Mouse (Mus musculus): ENCODE data around the gene Tshr. TPM values are rescaled to one million over a fixed set of nuclear protein-coding genes. Genes with fewer than 3 reads are reported as not detected.
A peak's percentile ranks its signal among the peaks of the same experiment; 100 is the strongest.
"Not testable (repeated sequence)": the region's sequence is repeated elsewhere in the genome, so short reads cannot be mapped to it uniquely, and the experiment has no call there.

Tshr gene
- not detected in 2 replicates for polyA plus RNA-seq (2015; fragmentation: Nextera tagmentation; extraction: Ambion mirVana)

DNA sequence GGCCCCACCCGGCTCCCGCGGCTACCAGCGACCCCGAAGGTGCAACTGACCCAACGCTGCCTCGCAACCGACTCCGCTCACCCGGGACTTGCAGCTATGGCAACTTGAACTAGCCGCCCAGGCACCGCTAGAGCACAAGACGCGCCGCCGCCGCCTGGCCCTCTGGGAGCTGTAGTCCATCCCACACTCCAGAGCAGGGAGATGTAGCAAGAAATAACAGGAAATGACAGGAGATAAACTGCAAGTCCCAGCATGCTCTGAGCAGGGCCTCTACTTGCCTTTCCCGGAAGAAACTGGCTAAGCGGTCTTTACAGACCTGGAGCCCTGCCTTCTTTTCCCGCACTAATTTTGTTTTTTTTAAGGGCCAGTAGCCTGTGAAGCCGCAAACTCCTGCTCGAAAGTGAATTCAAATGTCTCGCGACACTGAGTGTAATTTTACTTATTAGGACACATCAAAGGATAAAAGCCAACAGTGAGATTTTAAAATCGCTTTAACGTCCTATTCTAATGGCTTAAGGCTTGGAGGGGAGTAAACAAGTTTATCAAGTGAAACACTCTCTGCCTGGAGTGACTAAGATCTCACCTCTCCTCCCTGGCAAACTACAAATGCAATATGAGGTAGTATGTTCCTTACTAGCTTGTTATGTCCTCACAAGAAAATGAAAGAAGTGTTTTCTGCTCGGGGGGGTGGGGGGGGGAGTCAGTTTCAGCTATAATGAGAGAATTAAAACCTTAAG, at the start of gene Tshr, which contains the start of gene Cep128:
TSS of gene Tshr (plus strand) at position 283 of the 737 bp plus-strand sequence.
TSS of gene Cep128 (minus strand) at position 129 of the 737 bp plus-strand sequence.
- Histone ChIP-seq H3K4me1 (ENCODE audit: control insufficient read depth, insufficient read depth, low read length) (peaks cover 8% of the 10 kb centered on the region), H3K9ac (ENCODE audit: low read length) (peak within 1 kb of the TSS; percentile 78), H3K4me3 (ENCODE audit: low read length) (peak within 1 kb of the TSS; percentile 82), H3K27ac (ENCODE audit: low read length) (no peak within 1 kb of the TSS), H3K27me3 (ENCODE audit: control insufficient read depth, insufficient read depth, low read length) (no peaks in the 10 kb centered on the region), H3K9me3 (replicated peaks; ENCODE audit: control insufficient read depth, low read length) (no peaks in the 10 kb centered on the region), H3K36me3 (ENCODE audit: control insufficient read depth, insufficient read depth) (no peaks in the 10 kb centered on the region), H3K4me2 (ENCODE audit: low read depth, low read length) (peak within 1 kb of the TSS; percentile 99)
- peak; percentile 100 for ATAC-seq (replicated peaks; ENCODE audit: extremely low read depth, insufficient read depth, low FRiP score)
- 2% methylated on average over 27 of the region's 27 CpGs for WGBS

GRCm38 (mm10) chr12:91338656-91339055, 45.7 kb upstream of the Tshr start:
- not testable (repeated sequence) for H3K4me2 ChIP-seq (ENCODE audit: low read depth, low read length); H3K4me3 ChIP-seq (ENCODE audit: low read length); H3K36me3 ChIP-seq (ENCODE audit: control insufficient read depth, insufficient read depth); H3K4me1 ChIP-seq (ENCODE audit: control insufficient read depth, insufficient read depth, low read length); ATAC-seq (replicated peaks; ENCODE audit: extremely low read depth, insufficient read depth, low FRiP score); H3K27ac ChIP-seq (ENCODE audit: low read length); H3K9me3 ChIP-seq (replicated peaks; ENCODE audit: control insufficient read depth, low read length); H3K9ac ChIP-seq (ENCODE audit: low read length); H3K27me3 ChIP-seq (ENCODE audit: control insufficient read depth, insufficient read depth, low read length)
- 93% methylated on average over 13 of the region's 13 CpGs for WGBS

GRCm38 (mm10) chr12:91353783-91354182, 30.6 kb upstream of the Tshr start:
- Histone ChIP-seq H3K27ac (ENCODE audit: low read length) (no peak overlapping the region), H3K36me3 (ENCODE audit: control insufficient read depth, insufficient read depth) (no peaks in the 10 kb centered on the region), H3K4me1 (ENCODE audit: control insufficient read depth, insufficient read depth, low read length) (no peaks in the 10 kb centered on the region), H3K9ac (ENCODE audit: low read length) (no peak overlapping the region), H3K4me3 (ENCODE audit: low read length) (no peak overlapping the region), H3K9me3 (replicated peaks; ENCODE audit: control insufficient read depth, low read length) (no peaks in the 10 kb centered on the region), H3K27me3 (ENCODE audit: control insufficient read depth, insufficient read depth, low read length) (no peaks in the 10 kb centered on the region), H3K4me2 (ENCODE audit: low read depth, low read length) (no peak overlapping the region)
- ATAC-seq (replicated peaks; ENCODE audit: extremely low read depth, insufficient read depth, low FRiP score): no peak
- WGBS: 86% methylated on average over 8 of the region's 8 CpGs

DNA sequence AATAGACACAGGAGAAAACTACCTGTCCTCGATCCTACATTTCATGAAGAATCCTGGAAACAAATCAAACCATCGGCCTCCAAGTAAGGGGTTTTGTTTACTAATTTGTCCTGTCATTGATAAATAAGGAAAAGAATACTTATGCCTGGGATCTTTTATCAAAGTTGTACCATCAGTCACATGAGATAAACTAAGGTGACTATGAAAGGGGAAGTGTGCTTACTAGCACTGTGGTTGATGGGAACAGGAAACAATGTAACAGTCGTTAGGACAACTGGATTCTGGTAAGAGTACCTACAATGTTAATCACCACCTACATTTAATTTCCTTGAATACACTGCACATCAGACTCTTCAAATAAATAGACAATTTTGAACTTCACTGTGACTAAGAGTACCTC, 15.2 kb upstream of the Tshr start:
- Histone ChIP-seq H3K4me2 (ENCODE audit: low read depth, low read length) (no peak overlapping the region), H3K4me3 (ENCODE audit: low read length) (no peak overlapping the region), H3K36me3 (ENCODE audit: control insufficient read depth, insufficient read depth) (peaks cover 6% of the 10 kb centered on the region), H3K27ac (ENCODE audit: low read length) (no peak overlapping the region), H3K27me3 (ENCODE audit: control insufficient read depth, insufficient read depth, low read length) (no peaks in the 10 kb centered on the region), H3K9ac (ENCODE audit: low read length) (no peak overlapping the region), H3K4me1 (ENCODE audit: control insufficient read depth, insufficient read depth, low read length) (no peaks in the 10 kb centered on the region), H3K9me3 (replicated peaks; ENCODE audit: control insufficient read depth, low read length) (no peaks in the 10 kb centered on the region; the same call in 1 of the 2 replicates)
- 92% methylated on average over 3 of the region's 3 CpGs for WGBS
- ATAC-seq (replicated peaks; ENCODE audit: extremely low read depth, insufficient read depth, low FRiP score): no peak

DNA sequence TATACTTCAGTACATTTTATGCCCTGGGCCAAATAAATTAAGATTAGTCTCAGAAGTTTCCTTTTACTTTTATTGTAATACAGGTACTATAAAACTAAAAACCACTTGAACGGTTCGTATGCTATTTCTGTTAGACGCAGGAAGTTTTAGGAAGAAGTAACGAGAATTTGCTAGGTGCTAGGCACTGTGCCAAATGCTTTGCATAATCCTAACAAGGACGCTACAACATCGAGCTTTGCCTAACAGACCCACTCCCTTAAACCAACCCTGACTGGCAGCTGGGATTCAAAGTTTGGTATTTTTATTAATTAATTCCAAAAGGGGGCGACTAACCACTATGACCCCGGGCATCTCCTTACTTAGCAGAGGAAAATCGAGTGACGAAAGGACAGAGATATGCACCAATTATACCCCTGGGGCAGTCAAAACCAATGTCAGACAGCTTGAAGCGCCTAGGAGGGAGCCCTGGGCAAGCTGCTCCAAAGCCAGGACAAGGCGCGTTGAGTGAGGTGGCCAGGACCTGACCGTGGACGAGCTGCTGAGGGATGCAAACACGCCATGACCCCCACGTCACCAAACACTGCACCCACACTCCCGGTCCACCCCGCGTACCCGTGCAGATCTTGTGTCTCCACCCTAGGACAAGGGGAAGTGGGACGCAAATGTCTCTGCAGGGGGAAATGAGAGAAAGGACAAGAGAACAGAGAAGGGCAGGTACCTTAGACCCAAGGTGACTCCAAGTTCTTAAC, 673 bp upstream of the Tshr start:
- Histone ChIP-seq H3K27ac (ENCODE audit: low read length) (no peak overlapping the region), H3K4me1 (ENCODE audit: control insufficient read depth, insufficient read depth, low read length) (peaks cover 8% of the 10 kb centered on the region), H3K9me3 (replicated peaks; ENCODE audit: control insufficient read depth, low read length) (no peaks in the 10 kb centered on the region), H3K9ac (ENCODE audit: low read length) (peak overlapping the region; percentile 78), H3K4me2 (ENCODE audit: low read depth, low read length) (peak overlapping the region; percentile 99), H3K4me3 (ENCODE audit: low read length) (peak overlapping the region; percentile 82), H3K36me3 (ENCODE audit: control insufficient read depth, insufficient read depth) (no peaks in the 10 kb centered on the region), H3K27me3 (ENCODE audit: control insufficient read depth, insufficient read depth, low read length) (no peaks in the 10 kb centered on the region)
- WGBS: 3% methylated on average over 22 of the region's 22 CpGs
- ATAC-seq (replicated peaks; ENCODE audit: extremely low read depth, insufficient read depth, low FRiP score): peak; percentile 35

DNA sequence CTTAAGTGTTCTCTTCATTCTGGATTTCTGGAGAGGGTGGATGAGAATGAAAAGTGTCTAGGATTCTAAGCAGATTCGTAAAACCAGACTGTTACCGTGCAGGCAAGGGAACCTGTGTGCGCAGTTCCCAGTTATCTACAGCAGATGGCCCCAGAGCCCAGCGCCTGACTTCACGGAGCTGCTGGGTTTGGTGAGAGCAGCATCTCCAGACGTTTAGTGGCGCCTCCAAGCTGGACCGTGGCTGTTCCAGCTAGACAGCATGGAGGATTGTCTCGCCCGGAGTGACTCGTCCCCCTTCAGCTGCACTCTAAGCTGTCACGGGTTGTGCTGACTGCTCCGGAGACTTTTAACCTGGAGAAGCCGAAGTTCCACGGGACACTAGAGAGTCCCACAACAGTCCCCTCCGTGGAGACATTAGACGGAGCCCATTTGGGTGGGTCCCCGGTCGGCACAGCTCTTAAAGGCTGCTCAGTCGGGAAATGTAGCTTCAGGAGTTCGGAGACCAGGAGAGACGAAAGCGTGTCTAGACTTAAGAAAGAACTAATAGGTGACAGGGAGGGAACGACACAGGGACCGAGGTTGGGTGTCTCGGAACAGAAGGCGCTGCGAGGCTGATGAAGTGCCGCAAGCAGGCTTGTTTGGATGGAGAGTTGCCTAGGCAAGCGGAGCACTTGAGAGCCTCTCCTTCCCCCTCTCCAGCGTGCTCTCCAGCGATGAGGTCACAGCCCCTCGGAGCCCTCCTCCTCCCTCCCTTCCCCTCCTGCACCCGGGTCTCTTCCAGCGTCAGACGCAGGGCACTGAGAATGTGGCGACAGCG, 16.1 kb downstream of the Tshr start:
- H3K9me3 ChIP-seq (replicated peaks; ENCODE audit: control insufficient read depth, low read length): no peaks in the 10 kb centered on the region
- H3K27me3 ChIP-seq (ENCODE audit: control insufficient read depth, insufficient read depth, low read length): peaks cover 17% of the 10 kb centered on the region
- WGBS: under 1% methylated on average over 35 of the region's 38 CpGs
- ATAC-seq (replicated peaks; ENCODE audit: extremely low read depth, insufficient read depth, low FRiP score): peak; percentile 77
- peak overlapping the region; percentile 73 for H3K4me2 ChIP-seq (ENCODE audit: low read depth, low read length)
- no peaks in the 10 kb centered on the region for H3K36me3 ChIP-seq (ENCODE audit: control insufficient read depth, insufficient read depth)
- H3K4me1 ChIP-seq (ENCODE audit: control insufficient read depth, insufficient read depth, low read length): 0 out of 2 replicates have a peak, but pooled peaks cover 2% of the 10 kb centered on the region
- no peak overlapping the region for H3K27ac ChIP-seq (ENCODE audit: low read length)
- H3K4me3 ChIP-seq (ENCODE audit: low read length): peak overlapping the region; percentile 49
- peak overlapping the region; percentile 62 for H3K9ac ChIP-seq (ENCODE audit: low read length)

- Histone ChIP-seq H3K27me3 (ENCODE audit: control insufficient read depth, insufficient read depth, low read length) (peaks cover 17% of the 10 kb centered on the region), H3K9ac (ENCODE audit: low read length) (no peak overlapping the region), H3K4me2 (ENCODE audit: low read depth, low read length) (peak overlapping the region; percentile 73), H3K36me3 (ENCODE audit: control insufficient read depth, insufficient read depth) (no peaks in the 10 kb centered on the region), H3K9me3 (replicated peaks; ENCODE audit: control insufficient read depth, low read length) (no peaks in the 10 kb centered on the region), H3K27ac (ENCODE audit: low read length) (no peak overlapping the region), H3K4me3 (ENCODE audit: low read length) (peak overlapping the region; percentile 49), H3K4me1 (ENCODE audit: control insufficient read depth, insufficient read depth, low read length) (0 out of 2 replicates have a peak, but pooled peaks cover 2% of the 10 kb centered on the region)
- WGBS: 6% methylated on average over 12 of the region's 12 CpGs
- ATAC-seq (replicated peaks; ENCODE audit: extremely low read depth, insufficient read depth, low FRiP score): no peak
These were observed 16.6 kb downstream of the Tshr start for GRCm38 (mm10) chr12:91401049-91401352.

- Histone ChIP-seq H3K27me3 (ENCODE audit: control insufficient read depth, insufficient read depth, low read length) (no peaks in the 10 kb centered on the region), H3K4me2 (ENCODE audit: low read depth, low read length) (no peak overlapping the region), H3K4me1 (ENCODE audit: control insufficient read depth, insufficient read depth, low read length) (no peaks in the 10 kb centered on the region), H3K9ac (ENCODE audit: low read length) (no peak overlapping the region), H3K36me3 (ENCODE audit: control insufficient read depth, insufficient read depth) (no peaks in the 10 kb centered on the region), H3K27ac (ENCODE audit: low read length) (no peak overlapping the region), H3K4me3 (ENCODE audit: low read length) (no peak overlapping the region), H3K9me3 (replicated peaks; ENCODE audit: control insufficient read depth, low read length) (no peaks in the 10 kb centered on the region)
- 77% methylated on average over 4 of the region's 4 CpGs for WGBS
- no peak for ATAC-seq (replicated peaks; ENCODE audit: extremely low read depth, insufficient read depth, low FRiP score)
These were observed 25.9 kb downstream of the Tshr start for GRCm38 (mm10) chr12:91410306-91410705.
